Comparison of ENCODE assay signal across 8 mouse cellular contexts in genomic region chr8:117335423-117335822, GRCm38 (mm10).
A peak's percentile ranks its signal among the peaks of the same experiment; 100 is the strongest.
DNase-seq lines count a peak whose midpoint lies in the region; ATAC-seq and TF ChIP-seq lines count a peak whose summit lies in the region.
"Had no signal": no experiment of that assay in that cellular context is flagged by ENCODE, and none has a peak within 500 bp of the region (broad histone marks: within the 10 kb centered on the region; RNA-seq: fewer than 3 reads in every experiment).

No protein-coding gene starts in this region.

- H3K4me2 ChIP-seq in lung, embryonic 15.5 days: no peak overlapping the region
- H3K4me2 ChIP-seq in embryonic facial prominence, embryonic 15.5 days (replicated peaks): no peak overlapping the region
- H3K4me2 ChIP-seq in kidney, embryonic 14.5 days (replicated peaks; ENCODE audit: low read depth, low read length): no peak overlapping the region; the same call in 1 of the 2 replicates

- TF ChIP-seq CTCF in small intestine, adult 2 months (IDR thresholded peaks at IDR 0.05; ENCODE audit: extremely low read depth, insufficient read length, insufficient replicate concordance, low read depth, low read length): no peak

- H3K27ac ChIP-seq in lung, embryonic 15.5 days: peak overlapping the region; percentile 15; the same call in 1 of the 2 replicates
- H3K27ac ChIP-seq in embryonic facial prominence, embryonic 15.5 days (replicated peaks): peak overlapping the region; percentile 39
- peak overlapping the region; percentile 62; the same call in 1 of the 2 replicates for H3K27ac ChIP-seq in kidney, embryonic 14.5 days (ENCODE audit: low read depth, low read length)
- H3K27ac ChIP-seq in small intestine, adult 2 months (ENCODE audit: insufficient read depth, low read depth, low read length): peak overlapping the region; percentile 99

- no peak for ATAC-seq in lung, embryonic 15.5 days (ENCODE audit: borderline replicate concordance, extremely low read depth, low FRiP score, low TSS enrichment)
- no peak for ATAC-seq in embryonic facial prominence, embryonic 15.5 days (ENCODE audit: insufficient number of reproducible peaks, low FRiP score, low TSS enrichment, low read depth)
- no peak for ATAC-seq in kidney, embryonic 14.5 days (ENCODE audit: low FRiP score, low TSS enrichment)

- H3K4me1 ChIP-seq in lung, embryonic 15.5 days: peaks cover 65% of the 10 kb centered on the region
- peaks cover 63% of the 10 kb centered on the region for H3K4me1 ChIP-seq in embryonic facial prominence, embryonic 15.5 days
- H3K4me1 ChIP-seq in kidney, embryonic 14.5 days (ENCODE audit: control insufficient read depth, insufficient read depth, low read length): peaks cover 56% of the 10 kb centered on the region
- peaks cover 64% of the 10 kb centered on the region for H3K4me1 ChIP-seq in small intestine, adult 2 months (ENCODE audit: control insufficient read depth, insufficient read depth, insufficient read length, low read length)

- H3K36me3 ChIP-seq in lung, embryonic 15.5 days: no peaks in the 10 kb centered on the region
- no peaks in the 10 kb centered on the region for H3K36me3 ChIP-seq in embryonic facial prominence, embryonic 15.5 days
- H3K36me3 ChIP-seq in kidney, embryonic 14.5 days (ENCODE audit: control insufficient read depth, insufficient read depth, low read length): no peaks in the 10 kb centered on the region
- no peaks in the 10 kb centered on the region for H3K36me3 ChIP-seq in small intestine, adult 2 months (ENCODE audit: control insufficient read depth, insufficient read depth, low read length)

- H3K9me3 ChIP-seq in lung, embryonic 15.5 days: no peaks in the 10 kb centered on the region
- no peaks in the 10 kb centered on the region for H3K9me3 ChIP-seq in embryonic facial prominence, embryonic 15.5 days (replicated peaks)
- H3K9me3 ChIP-seq in kidney, embryonic 14.5 days (ENCODE audit: control insufficient read depth, low read length): no peaks in the 10 kb centered on the region

- no peak for DNase-seq in lung, postnatal 25 days (ENCODE audit: low spot score)
- DNase-seq in adrenal gland, adult 2 months: no peak
- DNase-seq in cerebellum, postnatal 4 days (ENCODE audit: low spot score in 2 of 2): no peak
- DNase-seq: lung, postnatal 4 days had no signal

- WGBS in lung, embryonic 15.5 days: 49% methylated on average over 8 of the region's 8 CpGs
- WGBS in embryonic facial prominence, embryonic 15.5 days: 27% methylated on average over 8 of the region's 8 CpGs
- 49% methylated on average over 8 of the region's 8 CpGs for WGBS in kidney, embryonic 14.5 days
- WGBS in small intestine, adult 2 months: 19% methylated on average over 8 of the region's 8 CpGs

- no peak overlapping the region for H3K9ac ChIP-seq in lung, embryonic 15.5 days
- H3K9ac ChIP-seq in embryonic facial prominence, embryonic 15.5 days: no peak overlapping the region
- no peak overlapping the region for H3K9ac ChIP-seq in kidney, embryonic 14.5 days (ENCODE audit: low read depth, low read length)

- no peaks in the 10 kb centered on the region for H3K27me3 ChIP-seq in lung, embryonic 15.5 days
- no peaks in the 10 kb centered on the region for H3K27me3 ChIP-seq in embryonic facial prominence, embryonic 15.5 days
- no peaks in the 10 kb centered on the region for H3K27me3 ChIP-seq in kidney, embryonic 14.5 days (ENCODE audit: control insufficient read depth, insufficient read depth, low read length)
- H3K27me3 ChIP-seq in small intestine, adult 2 months (ENCODE audit: control insufficient read depth, insufficient read depth, low read length): no peaks in the 10 kb centered on the region

- TF ChIP-seq POLR2A in small intestine, adult 2 months (IDR thresholded peaks at IDR 0.05; ENCODE audit: low read depth, low read length): no peak

- H3K4me3 ChIP-seq in lung, embryonic 15.5 days: no peak overlapping the region
- no peak overlapping the region for H3K4me3 ChIP-seq in embryonic facial prominence, embryonic 15.5 days (replicated peaks)
- H3K4me3 ChIP-seq in kidney, embryonic 14.5 days (ENCODE audit: low read length): no peak overlapping the region
- H3K4me3 ChIP-seq in small intestine, adult 2 months (ENCODE audit: low read depth, low read length): no peak overlapping the region

Comparison
In these comparisons a context has a peak if more than half of its experiments do, and no peak if none do; other contexts are left out.
1. H3K27ac ChIP-seq: peak in every context shown above with its lines; median percentile 99 in small intestine, adult 2 months; 62 in kidney, embryonic 14.5 days; 39 in embryonic facial prominence, embryonic 15.5 days; 15 in lung, embryonic 15.5 days.